Mouse (Mus musculus) cerebellum, adult 9-10 months (tissue): ENCODE data around the gene Insig1.

Experiments
- DNase-seq: peaks from one replicate; pipeline ENCODE4 v3.0.0; 2022

The Insig1 gene

DNA sequence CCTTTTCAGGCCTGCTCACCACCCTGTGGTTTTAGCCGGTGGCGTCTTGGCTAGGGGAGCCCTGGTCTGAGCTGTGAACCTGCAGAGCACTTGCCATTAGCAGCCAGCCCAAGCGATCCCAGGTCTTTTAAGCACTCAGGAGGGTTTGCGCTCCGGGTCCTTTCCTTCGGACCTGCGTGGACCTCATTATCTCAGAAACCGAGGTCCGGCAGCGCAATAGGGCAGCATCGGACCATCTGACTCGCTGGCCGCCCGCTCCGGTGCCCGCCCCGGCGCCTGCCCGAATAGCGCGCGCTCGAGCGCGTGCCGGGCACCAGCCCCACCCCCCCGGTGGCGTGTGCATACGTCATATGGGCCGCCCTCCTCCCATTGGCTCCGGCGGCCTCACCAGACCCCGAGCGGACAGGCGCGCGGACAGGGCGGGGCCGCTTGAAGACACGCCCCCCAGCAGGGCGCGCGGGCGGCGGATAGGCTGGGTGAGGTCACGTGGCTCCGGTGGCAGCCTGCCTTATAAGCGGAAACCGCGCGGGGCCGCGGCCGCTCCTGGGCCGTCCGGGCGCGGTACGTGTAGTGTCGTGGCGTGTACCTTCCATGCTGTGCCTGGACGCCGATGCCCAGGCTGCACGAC lies at the start of gene Insig1:
Gene Insig1 (plus strand): TSS at position 536 of the 628 bp plus-strand sequence.
- DNase-seq = peak; percentile 99

DNA sequence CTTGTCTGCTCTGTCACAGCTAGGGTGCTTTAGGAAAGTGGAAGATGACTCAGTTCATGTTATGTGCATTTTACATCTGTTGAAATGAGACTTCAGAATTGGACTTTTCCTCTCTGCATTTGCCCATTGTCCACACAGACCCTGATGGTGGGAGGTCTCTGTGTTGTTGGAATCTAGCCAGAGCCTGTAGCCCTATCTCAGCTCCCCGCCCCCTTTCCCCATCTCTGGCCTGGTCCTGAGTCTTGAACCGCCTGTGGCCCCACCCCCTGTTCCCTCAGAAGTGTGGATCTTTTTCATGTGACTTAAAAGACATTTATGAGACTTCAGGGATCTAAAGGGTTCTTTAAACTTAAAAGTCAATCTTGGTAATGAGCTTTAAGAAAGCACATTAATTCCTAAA lies 47.7 kb upstream of the Insig1 start:
- no peak for DNase-seq

DNA sequence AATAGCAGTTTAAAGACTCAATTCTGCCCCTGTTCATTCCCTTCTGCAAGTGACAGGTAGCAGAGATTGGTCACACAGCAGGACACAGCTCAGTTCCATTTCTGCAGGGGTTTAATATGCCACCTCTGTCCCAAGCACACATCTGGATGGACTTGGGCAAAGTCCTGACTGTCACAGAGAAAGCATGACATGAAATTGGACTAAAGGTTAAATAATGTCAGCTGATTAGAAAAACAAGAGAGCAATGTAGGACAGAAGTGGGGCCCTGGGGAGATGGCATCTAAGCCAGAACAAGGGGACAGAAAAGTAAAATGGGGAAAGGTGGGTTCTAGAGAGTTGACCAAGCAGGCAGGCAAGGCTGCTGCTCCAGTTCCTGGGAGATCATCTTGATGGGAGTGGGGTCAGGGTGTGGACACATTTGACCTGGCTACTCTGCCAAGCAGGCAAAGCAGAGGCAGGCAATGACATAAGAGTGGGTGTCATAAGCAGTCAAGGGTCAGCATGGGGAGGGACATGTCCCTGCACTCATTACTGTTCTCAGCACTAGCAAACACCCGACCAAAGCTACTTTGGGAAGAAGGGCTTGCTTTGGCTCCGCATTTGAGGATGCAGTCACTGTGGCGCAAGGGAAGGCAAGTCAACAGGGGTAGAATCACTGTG lies 39.5 kb upstream of the Insig1 start:
- DNase-seq = no peak

DNA sequence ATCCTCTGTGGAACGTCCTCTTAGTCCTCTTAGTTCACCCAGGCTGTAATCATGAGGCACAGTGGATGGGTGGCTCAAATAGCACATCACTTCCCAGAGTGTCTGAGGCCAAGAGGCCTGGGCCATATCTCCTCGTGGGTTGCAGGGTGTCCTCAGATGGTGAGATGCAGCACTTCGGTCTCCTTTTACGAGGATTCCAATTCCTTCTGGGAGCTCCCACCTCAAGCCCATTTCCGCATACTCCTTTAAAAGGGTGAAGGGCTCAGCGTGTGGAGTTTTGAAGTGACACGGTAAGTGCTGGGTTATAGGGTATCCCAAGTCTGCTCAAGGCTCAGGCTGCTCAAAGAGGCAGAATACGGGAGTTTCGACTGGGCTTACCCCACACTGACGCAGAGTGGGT lies 38.3 kb upstream of the Insig1 start:
- DNase-seq = no peak

DNA sequence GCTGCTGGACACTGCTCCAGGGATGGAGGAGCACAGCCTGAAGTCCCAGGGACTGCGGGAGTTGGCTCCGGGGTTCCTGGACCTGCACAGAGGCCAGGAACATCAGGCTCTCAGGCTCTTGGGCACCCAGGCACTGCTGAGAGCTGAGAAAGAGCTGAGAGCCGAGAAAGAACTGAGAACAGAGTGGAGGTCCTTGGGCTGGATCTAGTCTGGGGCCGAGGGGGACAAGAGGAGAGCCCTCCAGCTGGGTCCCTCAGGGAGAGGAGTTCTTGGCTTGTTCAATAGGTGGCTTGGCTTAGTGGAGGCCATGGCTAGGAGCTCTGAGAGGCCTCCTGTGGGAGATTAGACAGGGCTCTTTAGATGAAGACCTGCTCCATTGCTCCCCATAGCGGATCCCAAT lies 37.9 kb upstream of the Insig1 start:
- DNase-seq = no peak

DNA sequence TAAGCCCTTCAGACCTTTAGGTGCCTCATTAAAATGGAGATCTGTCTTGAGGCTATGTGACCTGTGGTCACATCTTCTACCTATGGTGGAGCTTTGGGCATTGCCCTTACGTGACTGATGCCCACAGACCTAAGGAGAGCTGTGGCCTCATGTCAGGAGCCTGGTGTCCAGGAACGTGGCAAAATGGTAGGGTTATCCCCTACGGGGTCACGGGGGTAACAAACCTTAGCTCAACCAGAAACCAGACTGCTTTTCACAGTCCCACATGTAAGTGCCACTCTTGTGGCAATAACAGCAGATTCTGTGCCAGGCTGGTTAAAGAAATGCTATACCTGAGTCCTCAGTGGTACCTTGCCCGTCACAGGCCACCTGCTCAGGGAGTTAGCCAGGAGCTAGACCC lies 37.3 kb upstream of the Insig1 start:
- no peak for DNase-seq

DNA sequence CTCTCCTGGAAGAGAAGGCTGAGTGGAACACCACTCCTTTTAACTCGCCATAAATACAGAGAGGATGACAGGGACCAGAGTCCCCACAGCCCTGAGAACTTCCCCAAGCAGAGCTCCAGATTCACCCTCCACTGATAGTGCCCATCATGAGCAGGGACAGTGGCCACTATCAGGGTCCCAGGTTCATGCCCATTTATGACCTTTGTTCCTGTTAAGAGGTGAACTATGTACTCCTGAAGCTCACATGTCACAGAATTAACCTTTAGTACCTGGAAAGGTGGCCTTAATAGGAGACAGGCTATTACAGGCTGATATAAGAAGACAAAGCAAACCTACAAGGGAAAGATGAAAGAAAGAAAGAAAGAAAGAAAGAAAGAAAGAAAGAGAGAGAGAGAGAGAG lies 35.2 kb upstream of the Insig1 start:
- DNase-seq = no peak

DNA sequence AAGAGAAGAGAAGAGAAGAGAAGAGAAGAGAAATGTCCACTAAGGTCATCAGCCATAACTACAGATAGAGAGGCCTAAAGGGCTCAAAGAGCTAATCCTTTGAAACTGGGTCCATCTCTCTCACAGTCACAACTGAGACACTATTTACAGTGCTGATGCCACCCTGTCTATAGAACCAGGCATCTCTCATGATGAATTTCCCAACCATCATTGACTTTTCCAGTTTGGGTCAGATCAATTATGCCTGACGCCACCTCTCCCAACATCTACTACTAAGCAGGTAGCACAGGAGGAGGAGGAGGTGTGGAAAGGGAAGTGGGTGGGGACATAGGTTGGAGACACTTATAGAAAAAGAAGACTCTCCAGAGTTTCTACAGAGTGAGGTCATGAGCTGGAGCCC lies 34.6 kb upstream of the Insig1 start:
- DNase-seq = no peak

DNA sequence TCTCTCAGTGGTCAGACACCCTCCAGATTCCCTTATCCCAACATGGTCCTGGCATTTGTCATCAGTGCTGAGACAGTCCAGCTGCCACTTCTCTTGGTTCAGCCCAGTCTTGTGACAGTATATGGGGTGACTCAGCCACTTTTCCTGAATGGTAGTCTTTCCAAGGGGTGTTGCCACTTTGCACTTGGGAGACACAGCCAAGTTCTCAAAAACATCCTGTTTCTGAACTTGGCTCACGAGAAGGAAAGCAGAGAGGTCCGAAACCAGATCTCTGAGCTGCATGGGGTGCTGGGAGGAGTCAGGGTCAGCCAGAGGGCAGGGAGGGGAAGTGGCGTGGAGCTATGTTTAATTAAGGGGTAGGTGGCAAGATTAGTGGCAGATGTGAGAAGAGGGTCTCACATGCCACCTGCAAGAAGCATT lies 34.0 kb upstream of the Insig1 start:
- no peak for DNase-seq

DNA sequence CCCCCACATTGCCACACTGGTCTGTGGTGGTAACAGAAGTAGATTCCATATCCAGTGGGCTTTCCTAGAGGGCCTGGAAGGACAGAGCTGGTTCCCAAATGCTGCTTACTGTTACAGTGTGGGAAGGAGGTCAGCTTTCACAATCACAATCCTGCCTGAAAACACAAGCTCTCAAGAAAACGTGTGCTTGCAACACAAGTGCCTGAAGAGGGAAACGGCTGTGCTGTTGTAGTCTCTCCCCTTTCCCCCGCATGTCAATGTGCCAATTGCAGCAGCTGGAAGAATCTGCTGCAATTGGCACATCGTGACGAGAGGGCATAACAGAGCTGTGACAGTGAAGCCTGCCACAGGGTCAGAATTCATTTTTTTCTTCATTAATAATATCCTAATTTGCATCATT lies 33.5 kb upstream of the Insig1 start:
- no peak for DNase-seq

DNA sequence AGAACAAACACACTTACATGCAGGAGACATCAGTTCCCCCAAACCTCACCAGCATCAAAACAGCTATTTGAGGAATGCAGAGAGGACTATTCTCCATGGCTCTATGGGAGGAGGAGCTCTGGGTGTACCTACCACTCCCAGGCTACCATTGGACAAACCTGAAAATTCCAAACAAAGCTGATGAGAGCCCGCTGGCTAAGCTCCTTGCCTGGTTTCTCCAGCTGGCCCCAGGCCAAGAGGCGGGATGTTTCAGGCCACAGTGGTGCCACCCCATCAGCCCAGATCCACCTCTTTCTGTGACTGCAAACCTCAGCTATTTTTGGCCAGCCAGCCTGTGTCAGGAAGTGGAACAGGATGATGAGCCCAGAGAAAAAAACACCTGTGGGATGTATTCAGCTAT lies 33.0 kb upstream of the Insig1 start:
- no peak for DNase-seq

DNA sequence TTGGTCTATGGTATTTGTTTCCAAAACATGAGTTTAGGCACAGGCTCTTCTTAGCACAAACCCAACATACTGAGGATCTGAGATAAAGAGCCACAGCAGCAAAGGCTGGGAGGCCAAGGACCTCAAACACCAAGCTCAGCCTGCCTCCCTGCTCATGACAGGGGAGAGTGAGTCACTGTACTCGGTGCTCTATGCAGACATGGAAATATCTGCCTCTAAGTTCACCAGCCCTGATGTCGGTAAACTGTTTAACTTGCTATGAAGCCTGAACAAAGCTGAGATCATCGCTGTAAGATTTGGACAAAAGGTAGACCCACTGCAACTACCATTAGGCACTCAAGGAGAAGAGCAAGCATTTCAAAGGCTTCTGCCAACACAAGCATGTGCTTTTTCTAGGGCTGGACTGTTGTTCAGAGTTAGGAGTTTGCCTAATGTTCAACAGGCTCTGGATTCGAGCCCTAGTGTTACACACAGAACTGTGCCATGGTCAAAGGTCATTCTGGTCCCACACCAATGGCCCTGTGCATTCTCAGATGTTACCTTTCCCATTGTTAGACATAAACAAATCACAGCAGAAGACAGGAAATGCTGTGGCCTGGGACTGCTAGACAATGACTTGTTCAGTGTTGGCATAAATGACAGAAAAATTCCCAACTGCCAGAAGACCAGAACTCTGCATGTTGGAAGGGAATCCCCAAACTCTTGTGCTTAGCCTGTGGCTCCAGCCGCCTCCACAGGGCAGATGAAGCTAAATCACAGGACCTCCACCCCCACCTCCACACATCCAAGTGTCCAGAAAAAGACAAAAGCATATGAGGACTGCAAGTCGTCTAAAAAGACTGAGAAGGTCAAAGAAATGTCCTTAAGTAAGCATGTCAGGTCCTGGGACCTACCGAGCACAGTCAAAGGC lies 31.2 kb upstream of the Insig1 start:
- no peak for DNase-seq

DNA sequence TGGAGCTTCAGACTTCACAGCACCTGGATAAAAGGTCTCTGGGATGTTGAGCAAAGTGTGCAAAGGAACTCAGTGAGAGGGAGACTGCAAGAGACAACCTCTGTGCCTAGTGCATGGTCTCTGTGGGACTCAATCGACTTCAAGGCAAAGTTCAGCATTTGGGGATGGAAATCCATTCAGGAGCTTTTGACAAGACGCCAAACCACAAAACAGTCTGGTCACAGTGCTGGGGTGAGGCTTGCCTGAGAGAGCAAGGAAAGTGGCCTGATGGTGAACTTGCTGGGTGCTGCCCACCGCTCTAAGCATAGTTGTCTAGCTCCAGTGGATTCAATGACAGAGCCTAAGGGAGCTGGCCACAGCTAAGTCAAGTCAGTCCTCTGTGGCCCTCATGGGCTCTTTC lies 30.4 kb upstream of the Insig1 start:
- no peak for DNase-seq

DNA sequence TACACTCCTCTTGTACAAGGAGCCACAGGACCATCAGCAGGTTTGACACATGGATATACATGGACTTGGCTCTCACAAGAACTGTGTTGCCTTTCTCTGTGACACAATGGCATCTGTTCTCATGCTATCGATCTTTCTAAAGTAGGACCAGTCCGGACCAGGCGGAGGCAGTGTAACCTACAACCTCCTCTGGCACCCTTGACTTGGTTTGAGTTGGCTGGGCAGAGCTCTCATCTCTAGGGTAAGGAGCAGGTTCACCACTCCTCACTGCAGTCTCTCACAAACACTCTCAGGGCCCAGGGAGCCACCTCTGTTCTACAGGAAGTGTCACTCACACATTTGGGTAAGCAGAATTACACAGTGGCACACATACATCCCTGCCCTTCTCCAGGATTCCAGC lies 29.1 kb upstream of the Insig1 start:
- DNase-seq = no peak

DNA sequence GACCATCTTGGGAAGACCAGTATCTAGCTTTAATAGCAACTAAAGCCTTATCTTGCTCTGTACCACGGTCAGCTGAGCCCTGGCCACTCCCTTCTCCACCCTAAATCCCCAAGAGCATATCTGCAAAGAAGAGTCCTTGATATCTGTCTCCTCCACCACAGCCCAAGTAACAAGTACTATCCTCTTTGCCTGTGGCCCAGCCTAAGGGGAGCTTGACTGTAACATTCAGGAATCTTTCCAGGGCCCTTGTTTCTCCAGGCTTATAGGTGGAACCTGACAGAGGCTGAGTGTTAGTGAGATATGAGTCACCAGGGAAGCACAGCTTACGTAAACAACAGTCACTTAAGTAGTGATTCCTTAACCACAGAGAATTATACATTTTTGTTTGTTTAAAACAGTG lies 28.4 kb upstream of the Insig1 start:
- no peak for DNase-seq

DNA sequence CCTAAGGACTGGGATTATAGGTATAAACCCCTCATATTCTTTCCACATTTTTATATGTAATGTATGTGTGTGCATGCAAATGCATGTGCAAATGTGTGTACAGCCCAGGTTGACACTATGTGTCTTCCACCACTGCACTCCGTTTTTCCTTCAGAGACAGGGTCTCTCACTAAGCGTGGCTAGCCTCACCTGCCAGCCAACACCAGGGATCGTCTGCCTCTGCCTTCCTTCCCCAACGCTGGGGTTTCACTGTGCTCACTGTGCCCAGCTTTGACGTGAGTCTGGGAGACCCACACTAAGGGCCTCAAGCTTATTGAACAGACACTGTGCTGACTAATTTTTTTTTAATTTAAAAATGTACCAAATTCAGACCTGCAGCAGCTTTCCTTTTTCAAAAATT lies 27.8 kb upstream of the Insig1 start:
- DNase-seq = no peak

DNA sequence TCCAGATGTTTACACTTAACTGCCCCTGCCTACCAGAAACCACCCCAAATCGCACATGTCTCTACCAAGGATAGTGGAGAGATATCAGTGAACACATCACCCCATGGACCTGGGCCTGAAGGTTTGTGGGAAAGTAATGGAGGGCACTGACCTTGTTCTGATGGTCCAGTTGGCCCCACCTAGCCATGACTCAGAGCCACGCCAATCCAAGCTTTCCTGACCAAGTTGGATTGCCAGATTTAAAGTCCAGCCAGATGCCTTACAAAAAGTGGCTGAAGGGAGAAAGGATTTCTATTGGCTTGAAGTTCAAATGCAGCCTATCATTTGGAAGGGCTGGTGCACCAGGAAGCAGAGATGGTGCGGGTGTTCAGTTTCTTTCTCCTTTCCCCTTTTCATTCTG lies 24.2 kb upstream of the Insig1 start:
- DNase-seq = no peak

DNA sequence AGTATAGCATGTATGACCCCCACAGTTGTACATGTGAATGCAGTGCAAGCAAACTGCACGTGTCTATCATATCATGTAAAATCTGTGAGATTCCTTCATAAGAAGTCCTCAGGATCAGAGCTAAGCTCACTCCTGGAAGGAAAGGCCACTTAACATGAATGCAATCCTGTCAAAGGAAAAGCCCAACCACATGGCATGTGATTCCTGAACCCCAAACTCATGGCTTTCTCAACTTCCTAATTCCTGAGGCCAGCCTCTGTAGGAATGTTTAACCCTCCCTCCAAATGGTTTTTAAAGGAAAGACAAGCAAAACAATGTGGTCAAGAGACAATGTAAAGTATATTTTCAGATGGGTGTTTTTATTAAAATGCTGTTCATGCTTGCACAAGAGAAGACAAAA lies 23.2 kb upstream of the Insig1 start:
- DNase-seq = no peak

DNA sequence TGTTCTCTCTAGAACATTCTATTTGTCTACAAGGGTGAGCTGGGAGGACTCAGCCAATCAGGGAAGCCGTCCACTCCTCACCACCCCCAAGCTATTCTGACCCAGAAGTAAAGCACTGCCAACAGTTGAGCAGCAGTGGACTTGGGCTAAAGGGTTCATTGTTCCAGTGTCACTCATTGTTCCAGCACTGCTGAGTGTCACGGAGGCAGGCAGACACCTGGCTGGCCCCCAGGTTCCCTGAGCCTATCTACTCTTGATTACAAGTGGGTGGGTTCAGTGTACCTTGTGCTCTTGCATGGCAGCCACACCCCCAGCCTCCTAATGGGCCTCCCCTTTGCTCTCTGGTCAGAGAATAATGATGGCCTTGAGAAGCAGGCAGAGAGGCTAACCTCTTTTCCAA lies 15.7 kb upstream of the Insig1 start:
- no peak for DNase-seq

DNA sequence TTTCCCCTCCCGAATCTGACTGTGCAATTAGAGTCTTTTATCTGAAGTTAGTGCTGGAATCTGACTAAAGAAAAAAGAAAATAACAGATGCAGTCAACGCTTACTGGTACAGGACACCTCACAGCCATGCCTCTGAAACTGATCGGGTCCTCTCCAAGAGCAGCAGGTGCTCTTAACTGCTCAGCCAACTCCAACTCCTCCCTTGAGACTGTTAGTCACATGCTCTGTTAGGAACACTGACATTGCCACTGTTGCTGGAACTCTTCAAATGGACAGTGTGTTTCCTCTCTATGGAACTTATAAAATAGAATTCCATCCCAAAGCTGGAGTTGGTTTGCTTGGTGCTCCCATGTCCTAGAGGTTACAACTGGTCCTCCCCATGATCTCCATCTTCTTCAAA lies 14.3 kb upstream of the Insig1 start:
- no peak for DNase-seq

DNA sequence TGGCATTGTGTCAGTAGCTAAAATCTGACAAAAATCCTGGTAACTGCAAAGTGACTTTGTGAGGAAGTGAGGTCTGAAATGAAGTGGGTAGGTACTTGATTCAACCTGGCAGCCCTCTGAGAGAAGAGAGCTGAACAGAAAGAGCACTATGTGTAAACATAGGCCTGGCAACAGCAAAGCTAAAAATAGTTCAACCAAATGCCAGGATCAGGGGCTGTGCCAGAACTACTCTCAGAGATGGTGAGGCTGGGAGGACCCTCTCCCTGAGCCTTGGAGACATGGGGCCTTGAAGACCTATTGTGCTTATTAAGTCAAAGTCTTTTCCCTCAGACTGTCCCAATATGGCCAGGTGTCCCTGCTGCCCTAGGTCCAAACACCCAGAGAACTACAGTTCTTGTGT lies 10.7 kb upstream of the Insig1 start:
- no peak for DNase-seq

DNA sequence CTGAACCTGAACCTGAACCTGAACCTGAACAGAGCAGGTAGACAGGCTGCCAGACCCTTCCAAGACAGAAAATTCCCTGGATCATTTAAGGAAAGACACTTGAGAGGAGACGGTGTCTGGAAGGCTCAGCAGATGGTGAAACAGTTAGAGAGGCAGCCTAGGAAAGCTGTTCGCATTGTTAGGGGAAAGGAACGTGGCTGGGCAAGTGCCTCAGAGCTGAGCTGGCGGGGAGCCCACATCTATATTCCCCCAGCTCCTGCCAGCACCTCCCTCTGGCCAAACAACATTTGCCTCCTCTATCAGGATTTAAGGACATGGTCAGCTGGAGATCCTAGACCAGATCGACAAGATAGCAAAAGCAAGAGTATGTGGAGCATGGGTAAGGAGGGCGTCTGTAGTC lies 10.2 kb upstream of the Insig1 start:
- no peak for DNase-seq

DNA sequence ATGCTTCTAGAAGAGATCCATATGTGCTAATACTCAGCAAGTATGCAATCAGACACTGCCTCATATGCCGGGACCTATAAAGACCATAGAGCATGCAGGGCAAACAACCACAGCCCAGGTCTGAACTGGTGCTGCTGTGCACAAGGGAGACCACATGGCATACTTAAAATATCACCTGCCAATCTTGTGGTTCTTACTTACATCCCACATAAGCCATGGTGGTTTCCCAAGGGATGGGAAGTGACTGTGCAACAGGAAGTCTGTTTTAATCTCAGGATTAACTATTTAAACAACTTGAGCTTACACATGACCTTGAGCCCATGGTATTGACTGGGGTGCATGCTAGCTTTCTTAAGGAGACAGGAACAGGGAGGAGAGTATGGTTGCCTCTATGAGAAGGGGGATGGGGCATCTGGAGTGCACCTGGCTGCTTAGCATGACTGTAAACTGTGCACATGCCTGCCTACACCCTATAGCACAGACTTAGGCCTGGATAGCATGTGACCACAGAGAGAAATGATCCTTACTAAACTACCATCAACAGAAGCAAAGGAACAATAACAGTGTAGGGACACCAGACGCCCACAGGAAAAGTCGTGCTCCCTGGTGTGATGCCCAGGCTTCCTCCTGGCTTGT lies 7.1 kb upstream of the Insig1 start:
- DNase-seq = no peak

DNA sequence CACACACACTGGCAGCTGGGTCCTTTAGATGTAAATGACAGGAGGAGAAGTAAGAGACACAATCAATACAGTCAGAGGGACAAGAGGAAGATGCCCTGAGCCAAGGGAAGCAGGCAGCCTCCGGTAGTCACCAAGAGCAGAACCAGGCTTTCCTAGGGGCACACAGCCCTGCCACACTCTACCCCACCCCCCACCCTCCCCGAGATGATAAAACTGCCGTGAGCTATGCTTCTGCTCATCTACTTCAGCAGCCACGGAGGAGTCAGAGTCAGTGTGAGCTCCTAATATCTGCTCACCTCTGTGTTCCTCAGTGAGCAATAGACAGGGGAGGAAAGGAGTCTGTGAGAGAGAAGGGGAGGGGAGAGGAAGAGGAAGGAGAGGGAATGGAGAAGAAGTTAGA lies 5.9 kb upstream of the Insig1 start:
- no peak for DNase-seq
